Mouse (Mus musculus) brown adipose tissue, adult 24 weeks (tissue): Measurements from ENCODE around the gene Sdk1. TPM values are rescaled to one million over a fixed set of nuclear protein-coding genes. Genes with fewer than 3 reads are reported as not detected.

Experiments
- H3K27ac ChIP-seq: fragments of 200-500 bp; replicated peaks from 2 replicates; pipeline ENCODE4 v1.5.1; 2012; ENCODE audit warnings: low read depth, mild to moderate bottlenecking, low read length
- H3K4me1 ChIP-seq: fragments of 200-500 bp; 2 replicates; pipeline ENCODE4 v1.6.1; 2012; ENCODE audit warnings: low read length, mixed read lengths; ENCODE audit not compliant: control insufficient read depth, insufficient read depth, insufficient read length
- H3K4me3 ChIP-seq: fragments of 200-500 bp; 2 replicates; pipeline ENCODE4 v1.5.1; 2012; ENCODE audit warnings: low read depth, mild to moderate bottlenecking, low read length, moderate library complexity; ENCODE audit not compliant: insufficient read depth
- polyA plus RNA-seq: library from polyadenylated mRNA; stranded (reverse); fragments of >200 nt; gene quantifications from 2 replicates; pipeline ENCODE4 v1.2.4, GENCODE M21; 2012; ENCODE audit not compliant: missing spikeins, insufficient read depth, insufficient read length

Gene Sdk1
- polyA plus RNA-seq, 1 experiment, result 0.24 TPM

GRCm38 (mm10) chr5:141381581-141381980, 140.3 kb downstream of the Sdk1 start:
- H3K4me3 ChIP-seq, result no peak overlapping the region
- no peaks in the 10 kb centered on the region for H3K4me1 ChIP-seq
- H3K27ac ChIP-seq, result no peak overlapping the region

GRCm38 (mm10) chr5:141382246-141382835, 141.1 kb downstream of the Sdk1 start:
- Histone ChIP-seq H3K27ac (no peak overlapping the region), H3K4me1 (no peaks in the 10 kb centered on the region), H3K4me3 (no peak overlapping the region)

DNA sequence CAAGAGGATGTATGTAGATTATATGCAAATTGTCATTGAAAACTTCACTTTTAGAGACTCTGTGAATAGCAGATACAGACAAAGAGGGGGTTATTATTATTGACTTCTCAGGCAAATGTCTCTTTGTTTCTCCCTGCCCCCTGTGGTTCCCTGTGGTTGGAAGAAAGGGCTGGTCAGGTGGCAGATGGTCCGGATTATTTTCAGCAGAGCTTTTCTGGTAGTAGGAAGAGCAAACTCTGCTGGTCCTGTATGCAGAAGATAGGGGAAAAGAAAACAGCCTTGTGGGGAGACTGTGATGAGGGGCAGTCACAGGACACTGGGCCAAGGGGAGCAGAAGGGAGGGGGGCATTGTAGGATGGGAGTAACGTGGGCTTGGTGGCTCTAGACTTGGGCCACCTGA, 147.2 kb downstream of the Sdk1 start:
- Histone ChIP-seq H3K4me1 (no peaks in the 10 kb centered on the region), H3K4me3 (no peak overlapping the region), H3K27ac (no peak overlapping the region)

DNA sequence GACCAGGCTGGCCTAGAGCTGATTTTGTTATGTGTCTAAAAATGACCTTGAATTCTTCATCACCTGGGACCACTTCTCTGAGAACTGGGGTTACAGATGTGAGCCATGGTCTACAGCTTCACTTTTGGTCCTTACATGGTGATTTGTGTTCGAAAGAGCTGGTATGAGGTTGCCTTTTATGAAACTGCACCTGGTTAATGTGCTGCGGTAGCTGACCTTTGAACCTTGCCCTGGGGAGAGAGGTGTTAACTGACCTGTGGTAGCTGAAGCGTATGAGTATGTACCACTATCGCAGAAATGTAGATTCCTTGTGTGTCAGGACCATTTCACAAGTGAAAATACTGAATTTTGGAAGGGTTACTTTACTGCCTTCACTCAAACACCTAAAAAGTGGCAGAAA, 149.3 kb downstream of the Sdk1 start:
- Histone ChIP-seq H3K4me1 (no peaks in the 10 kb centered on the region), H3K4me3 (no peak overlapping the region), H3K27ac (no peak overlapping the region)

DNA sequence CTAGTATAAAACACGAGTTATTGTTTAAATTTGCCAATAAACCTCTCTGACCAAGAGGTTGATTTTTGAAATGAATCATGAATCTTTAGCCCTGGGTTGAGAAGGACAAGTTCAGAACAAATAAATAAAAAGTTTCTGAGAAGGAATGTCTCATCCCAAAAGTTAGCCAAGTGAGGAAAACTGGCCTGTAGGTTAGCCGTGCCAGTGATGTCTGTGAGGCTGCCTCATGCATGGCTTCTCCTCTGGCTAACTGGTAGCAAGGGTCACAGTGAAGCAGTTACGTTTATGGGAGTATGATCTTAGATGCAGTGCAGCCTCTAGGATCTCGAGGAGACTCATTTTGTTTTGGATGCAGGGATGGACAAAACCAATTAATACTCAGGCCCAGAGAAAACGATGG, 149.9 kb downstream of the Sdk1 start:
- Histone ChIP-seq H3K4me1 (no peaks in the 10 kb centered on the region), H3K27ac (no peak overlapping the region)

GRCm38 (mm10) chr5:141393846-141394245, 152.6 kb downstream of the Sdk1 start:
- Histone ChIP-seq H3K4me1 (no peaks in the 10 kb centered on the region), H3K4me3 (no peak overlapping the region), H3K27ac (no peak overlapping the region)

More for the DNA sequence above, 149.9 kb downstream of the Sdk1 start:
- H3K4me3 ChIP-seq, result no peak overlapping the region

DNA sequence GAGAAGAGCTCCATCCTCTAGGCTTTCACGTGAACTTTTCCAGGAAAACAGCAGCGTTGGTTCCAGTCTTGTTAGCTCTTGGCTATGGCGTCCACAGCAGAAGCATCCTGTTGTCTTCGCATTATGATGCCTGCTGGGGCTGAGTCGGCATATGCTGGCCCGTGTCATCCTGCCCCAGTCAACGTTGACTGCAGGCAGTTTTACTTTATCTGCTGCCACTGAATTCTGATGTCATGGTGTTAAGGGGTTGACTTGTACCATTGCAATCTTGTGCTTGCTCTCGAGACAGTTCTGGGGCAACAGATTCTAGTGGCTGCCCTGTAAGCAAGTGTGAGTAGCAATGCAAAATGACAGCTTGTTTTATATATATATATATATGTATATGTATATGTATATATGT, 153.3 kb downstream of the Sdk1 start:
- H3K4me1 ChIP-seq, result no peaks in the 10 kb centered on the region
- no peak overlapping the region for H3K4me3 ChIP-seq
- H3K27ac ChIP-seq, result no peak overlapping the region

DNA sequence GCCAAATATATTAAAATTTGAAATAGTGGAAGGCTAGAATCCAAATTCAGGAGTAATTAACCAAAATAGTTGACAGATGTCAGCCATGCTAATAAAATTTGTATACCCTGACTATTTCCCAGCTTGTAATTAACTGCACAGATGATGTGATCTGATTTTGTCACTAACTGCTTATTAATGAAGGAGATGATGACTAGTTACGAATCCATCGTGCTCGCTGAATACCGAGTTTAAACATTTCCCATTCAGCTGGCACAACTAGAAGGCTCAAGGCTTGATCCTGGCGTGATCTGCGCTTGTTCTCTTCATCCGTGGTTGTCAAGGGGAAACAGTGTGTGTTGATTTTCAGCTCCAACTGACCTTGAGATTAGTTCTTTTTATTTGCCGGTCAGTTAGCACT, 162.5 kb downstream of the Sdk1 start:
- no peak overlapping the region for H3K27ac ChIP-seq
- no peak overlapping the region for H3K4me3 ChIP-seq
- no peaks in the 10 kb centered on the region for H3K4me1 ChIP-seq

- H3K4me1 ChIP-seq, result no peaks in the 10 kb centered on the region
- H3K4me3 ChIP-seq, result no peak overlapping the region
- no peak overlapping the region for H3K27ac ChIP-seq
Observed at GRCm38 (mm10) chr5:141404651-141405050, 163.4 kb downstream of the Sdk1 start.

DNA sequence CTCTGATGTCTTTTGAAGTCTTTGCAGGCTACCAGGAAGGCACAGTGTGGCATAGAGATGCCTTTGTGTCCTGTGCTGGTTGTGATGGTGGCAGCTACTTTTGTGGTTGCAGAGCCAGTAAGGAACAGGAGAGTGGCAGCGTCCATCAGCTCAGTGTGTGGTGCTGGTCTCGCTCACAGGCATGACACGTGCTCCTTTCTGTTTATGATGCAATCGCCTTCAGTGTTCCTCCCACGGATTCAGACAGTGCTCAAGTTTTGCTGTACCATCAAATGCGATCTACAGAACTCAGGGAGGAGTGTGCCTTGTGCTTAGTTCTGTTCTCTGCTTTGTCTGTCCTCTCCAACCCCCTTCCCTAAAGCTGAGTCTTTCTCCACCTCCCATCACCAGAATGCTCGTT, 165.6 kb downstream of the Sdk1 start:
- Histone ChIP-seq H3K4me1 (no peaks in the 10 kb centered on the region), H3K4me3 (no peak overlapping the region), H3K27ac (no peak overlapping the region)

DNA sequence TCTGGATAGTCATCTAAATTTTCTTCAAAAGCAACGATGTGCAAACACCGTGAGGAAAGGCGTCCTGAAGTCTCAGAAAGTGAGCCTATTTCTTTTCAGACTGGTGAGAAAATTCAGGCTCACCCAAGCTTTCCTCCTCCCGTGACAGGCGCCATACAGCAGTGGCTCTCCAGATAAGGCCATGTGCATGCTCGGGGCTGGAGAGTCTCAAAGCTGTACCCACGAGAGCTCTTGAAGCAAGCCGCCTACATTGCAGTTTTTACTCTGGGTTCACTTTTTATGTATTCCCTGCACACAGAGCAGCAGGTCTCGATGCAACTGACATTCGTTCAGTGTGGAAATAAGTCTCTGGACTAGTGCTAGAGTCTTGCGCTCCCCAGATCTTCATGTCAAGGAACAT, 171.7 kb downstream of the Sdk1 start:
- Histone ChIP-seq H3K4me3 (no peak overlapping the region), H3K27ac (no peak overlapping the region), H3K4me1 (no peaks in the 10 kb centered on the region)

GRCm38 (mm10) chr5:141415644-141416243, 174.5 kb downstream of the Sdk1 start:
- Histone ChIP-seq H3K4me1 (no peaks in the 10 kb centered on the region), H3K4me3 (no peak overlapping the region), H3K27ac (no peak overlapping the region)

GRCm38 (mm10) chr5:141428132-141428531, 186.8 kb downstream of the Sdk1 start:
- Histone ChIP-seq H3K4me1 (no peaks in the 10 kb centered on the region), H3K27ac (no peak overlapping the region), H3K4me3 (no peak overlapping the region)

DNA sequence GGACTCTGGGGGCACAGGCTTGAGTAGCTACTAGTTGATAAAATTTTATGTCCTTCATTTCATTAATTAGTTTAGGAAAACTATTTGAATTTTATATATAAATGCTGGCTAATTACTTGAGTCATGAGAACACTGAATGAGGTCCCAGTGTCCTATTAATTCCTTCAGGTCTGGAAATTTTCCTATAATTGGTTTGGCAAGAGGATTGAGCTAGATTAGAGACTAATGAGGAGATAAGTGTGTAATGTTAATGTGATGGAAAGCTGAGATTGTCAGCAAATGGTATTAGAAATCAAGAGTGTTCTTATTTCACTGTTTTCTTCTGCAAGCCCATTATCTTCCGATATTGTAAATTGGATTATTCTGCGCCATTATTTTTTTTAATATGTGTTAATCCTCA, 192.0 kb downstream of the Sdk1 start:
- no peak overlapping the region for H3K4me3 ChIP-seq
- no peaks in the 10 kb centered on the region for H3K4me1 ChIP-seq
- no peak overlapping the region for H3K27ac ChIP-seq

DNA sequence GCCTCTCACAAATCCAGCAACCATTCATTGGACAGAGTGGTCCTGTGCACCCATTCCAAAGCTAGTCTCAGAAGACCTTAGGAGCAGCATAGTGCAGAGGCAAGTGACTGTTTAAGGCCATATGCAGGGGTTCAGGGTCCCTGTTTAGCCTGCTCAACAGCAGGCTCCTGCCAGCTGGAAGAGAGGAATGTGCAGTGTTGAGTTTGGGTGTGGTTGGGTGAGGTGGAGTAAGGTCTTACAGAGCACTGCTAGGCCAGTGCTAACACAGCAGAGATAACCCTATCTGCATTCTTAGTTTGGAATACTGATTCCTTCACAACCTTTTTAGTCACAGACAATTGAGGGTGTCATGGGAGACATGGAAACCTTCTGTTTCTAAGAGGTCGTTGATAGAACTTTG, 206.0 kb downstream of the Sdk1 start:
- H3K27ac ChIP-seq, result no peak overlapping the region
- no peaks in the 10 kb centered on the region for H3K4me1 ChIP-seq
- no peak overlapping the region for H3K4me3 ChIP-seq

DNA sequence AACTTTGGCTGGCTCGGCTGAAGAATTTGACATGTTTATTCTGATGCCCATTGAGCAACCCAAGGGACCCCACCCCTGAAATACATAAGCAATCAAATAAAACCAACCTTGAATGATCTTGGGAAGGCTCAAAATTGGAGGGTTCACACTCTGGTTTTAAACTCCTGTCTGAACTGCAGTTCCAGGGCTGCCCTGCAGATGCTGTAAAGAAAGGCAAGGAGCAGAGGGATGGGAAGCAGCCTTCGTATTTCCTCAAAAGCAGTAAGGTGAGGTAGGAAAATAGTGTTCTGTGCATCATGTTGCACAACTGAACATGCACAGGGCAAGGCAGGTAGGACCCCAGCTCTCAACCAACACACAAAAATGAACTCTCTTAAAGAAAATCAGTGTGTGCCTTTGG, 222.1 kb downstream of the Sdk1 start:
- H3K4me1 ChIP-seq, result no peaks in the 10 kb centered on the region
- H3K4me3 ChIP-seq, result no peak overlapping the region
- H3K27ac ChIP-seq, result no peak overlapping the region
